Mouse (Mus musculus): Measurements from ENCODE around the gene Olfr691. TPM values are rescaled to one million over a fixed set of nuclear protein-coding genes. Genes with fewer than 3 reads are reported as not detected.

The Olfr691 gene
- polyA plus RNA-seq, 1 experiment = 0.44 TPM

Other genes with a start within 250 kb of the Olfr691 start
- not detected in 2 replicates for gene Olfr680-ps1, start 249.5 kb downstream of the Olfr691 start, polyA plus RNA-seq (2012; rRNA removed)
- gene Olfr681, start 225.4 kb downstream of the Olfr691 start, polyA plus RNA-seq (2012; rRNA removed) = 0.19 TPM in 1 of 2 replicates, not detected in the other
- 0.15 TPM in 1 of 2 replicates, not detected in the other for gene Olfr683, start 195.3 kb downstream of the Olfr691 start, polyA plus RNA-seq (2012; rRNA removed)
- gene Olfr684, start 178.6 kb downstream of the Olfr691 start, polyA plus RNA-seq (2012; rRNA removed) = 0.11 TPM in 1 of 2 replicates, not detected in the other
- 0.06 TPM in 1 of 2 replicates, not detected in the other for gene Olfr685, start 156.3 kb downstream of the Olfr691 start, polyA plus RNA-seq (2012; rRNA removed)
- 0.04 TPM in 1 of 2 replicates, not detected in the other for gene Olfr686, start 134.8 kb downstream of the Olfr691 start, polyA plus RNA-seq (2012; rRNA removed)
- gene Olfr688, start 54.2 kb downstream of the Olfr691 start, polyA plus RNA-seq (2012; rRNA removed) = not detected in 2 replicates
- gene Olfr689, start 31.1 kb downstream of the Olfr691 start, polyA plus RNA-seq (2012; rRNA removed) = not detected in 2 replicates
- 0.30 and 1.3 TPM in 2 replicates for gene Olfr690, start 8.2 kb downstream of the Olfr691 start, polyA plus RNA-seq (2012; rRNA removed)
- gene Olfr692, start 26.0 kb upstream of the Olfr691 start, polyA plus RNA-seq (2012; rRNA removed) = not detected in 2 replicates
- 0.08 TPM in 1 of 2 replicates, not detected in the other for gene Gm5901, start 32.8 kb upstream of the Olfr691 start, polyA plus RNA-seq (2012; rRNA removed)
- gene Fam160a2, start 57.8 kb upstream of the Olfr691 start, polyA plus RNA-seq (2012; rRNA removed) = 41.3 and 45.9 TPM in 2 replicates
- 1.5 and 1.8 TPM in 2 replicates for gene Cnga4, start 62.3 kb upstream of the Olfr691 start, polyA plus RNA-seq (2012; rRNA removed)
- gene Cckbr, start 83.5 kb upstream of the Olfr691 start, polyA plus RNA-seq (2012; rRNA removed) = 72.2 and 80.3 TPM in 2 replicates
- 30.1 and 30.8 TPM in 2 replicates for gene Cavin3, start 140.0 kb upstream of the Olfr691 start, polyA plus RNA-seq (2012; rRNA removed)
- gene Smpd1, start 212.1 kb upstream of the Olfr691 start, polyA plus RNA-seq (2012; rRNA removed) = 79.1 and 84.3 TPM in 2 replicates
- 480 and 492 TPM in 2 replicates for gene Apbb1, start 239.4 kb upstream of the Olfr691 start, polyA plus RNA-seq (2012; rRNA removed)